Mouse (Mus musculus): ENCODE measurements around the gene Emx1.

- no peak for TF ChIP-seq CTCF (IDR thresholded peaks at IDR 0.05; ENCODE audit: insufficient read depth, low read length)
- no peak for TF ChIP-seq POLR2A (IDR thresholded peaks at IDR 0.05; ENCODE audit: borderline replicate concordance, extremely low read depth, low read depth, low read length)
Observed at GRCm38 (mm10) chr6:85234796-85235195, 47.6 kb downstream of the Emx1 start.
